ENCODE assay signal across 10 mouse cellular contexts in the genomic region with DNA sequence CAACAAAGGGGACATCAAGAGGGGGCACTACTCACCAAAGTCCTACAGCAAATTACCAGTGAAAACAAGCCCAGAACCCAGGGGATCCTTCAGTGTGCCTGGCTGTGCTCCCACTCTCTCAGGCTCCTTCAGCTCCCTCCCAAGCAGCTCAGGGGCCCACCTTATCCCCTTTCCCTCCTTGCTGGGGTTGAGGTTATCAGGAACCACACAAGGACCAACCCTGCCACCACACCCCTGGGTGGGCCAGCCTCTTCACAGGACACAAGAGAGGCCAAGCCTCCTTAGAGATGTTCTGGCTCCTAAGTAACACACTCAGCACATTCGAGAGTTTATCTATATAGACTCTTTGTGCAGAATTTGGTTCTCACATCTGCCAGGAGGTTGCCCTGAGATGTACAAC. TPM values are rescaled to one million over a fixed set of nuclear protein-coding genes. Genes with fewer than 3 reads are reported as not detected.
DNase-seq lines count a peak whose midpoint lies in the region; ATAC-seq and TF ChIP-seq lines count a peak whose summit lies in the region.
"Had no signal": no experiment of that assay in that cellular context is flagged by ENCODE, and none has a peak within 500 bp of the region (broad histone marks: within the 10 kb centered on the region; RNA-seq: fewer than 3 reads in every experiment).

No protein-coding gene starts in this region.

- H3K36me3 ChIP-seq in hindbrain, embryonic 16.5 days (ENCODE audit: control insufficient read depth, insufficient read depth, low read length) = peaks cover 11% of the 10 kb centered on the region
- peaks cover 21% of the 10 kb centered on the region for H3K36me3 ChIP-seq in hindbrain, embryonic 12.5 days
- H3K36me3 ChIP-seq in heart, postnatal 0 days (replicated peaks; ENCODE audit: control insufficient read depth, insufficient read depth, low read length) = peaks cover 25% of the 10 kb centered on the region

- no peak for ATAC-seq in hindbrain, embryonic 16.5 days
- no peak for ATAC-seq in hindbrain, embryonic 12.5 days (ENCODE audit: low FRiP score)
- no peak for ATAC-seq in heart, postnatal 0 days (ENCODE audit: insufficient read depth, low read depth)
- peak; percentile 68 for ATAC-seq in megakaryocyte progenitor cell, adult 5-6 weeks (replicated peaks; ENCODE audit: poor library complexity)

- no peak for TF ChIP-seq EP300 in heart, postnatal 0 days (IDR thresholded peaks at IDR 0.05; ENCODE audit: low read depth)

- no peak overlapping the region for H3K4me2 ChIP-seq in hindbrain, embryonic 16.5 days (ENCODE audit: low read length)
- no peak overlapping the region for H3K4me2 ChIP-seq in hindbrain, embryonic 12.5 days (replicated peaks)
- no peak overlapping the region for H3K4me2 ChIP-seq in heart, postnatal 0 days (ENCODE audit: low read depth, low read length)

- H3K4me1 ChIP-seq in hindbrain, embryonic 16.5 days (ENCODE audit: control insufficient read depth, insufficient read depth, low read depth, low read length) = peaks cover 12% of the 10 kb centered on the region
- H3K4me1 ChIP-seq in hindbrain, embryonic 12.5 days = peaks cover 22% of the 10 kb centered on the region
- peaks cover 17% of the 10 kb centered on the region for H3K4me1 ChIP-seq in brown adipose tissue, adult 24 weeks (ENCODE audit: control insufficient read depth, insufficient read depth, insufficient read length, low read length)
- H3K4me1 ChIP-seq in heart, postnatal 0 days (ENCODE audit: control insufficient read depth, insufficient read depth) = peaks cover 23% of the 10 kb centered on the region

- WGBS in hindbrain, embryonic 16.5 days = 81% methylated on average over 1 of the region's 1 CpGs
- WGBS in hindbrain, embryonic 12.5 days = 89% methylated on average over 1 of the region's 1 CpGs
- WGBS in heart, postnatal 0 days = 58% methylated on average over 1 of the region's 1 CpGs

- no peak for DNase-seq in heart, postnatal 0 days (ENCODE audit: low spot score)
- no peak for DNase-seq in retina, embryonic 14.5 days (ENCODE audit: low spot score)
- no peak for DNase-seq in adrenal gland, postnatal 36 days
- no peak for DNase-seq in frontal cortex, postnatal 36 days (ENCODE audit: low spot score in 2 of 2)
- DNase-seq: thymus, postnatal 14 days had no signal

- no peak overlapping the region; the same call in 1 of the 2 replicates for H3K27ac ChIP-seq in hindbrain, embryonic 16.5 days (ENCODE audit: low read depth, low read length)
- H3K27ac ChIP-seq in hindbrain, embryonic 12.5 days = no peak overlapping the region
- peak overlapping the region; percentile 59 for H3K27ac ChIP-seq in brown adipose tissue, adult 24 weeks (replicated peaks; ENCODE audit: low read depth, low read length)
- peak overlapping the region; percentile 77 for H3K27ac ChIP-seq in heart, postnatal 0 days (ENCODE audit: low read depth)
- H3K27ac ChIP-seq: embryonic facial prominence, embryonic 12.5 days had no signal

- no peak overlapping the region for H3K4me3 ChIP-seq in hindbrain, embryonic 16.5 days (ENCODE audit: low read length)
- no peak overlapping the region for H3K4me3 ChIP-seq in hindbrain, embryonic 12.5 days
- no peak overlapping the region for H3K4me3 ChIP-seq in brown adipose tissue, adult 24 weeks (ENCODE audit: insufficient read depth, low read depth, low read length)
- no peak overlapping the region for H3K4me3 ChIP-seq in heart, postnatal 0 days (ENCODE audit: low read depth, low read length)
- H3K4me3 ChIP-seq: embryonic facial prominence, embryonic 12.5 days had no signal

- H3K9me3 ChIP-seq in hindbrain, embryonic 16.5 days (ENCODE audit: control insufficient read depth, low read length) = no peaks in the 10 kb centered on the region
- no peaks in the 10 kb centered on the region for H3K9me3 ChIP-seq in hindbrain, embryonic 12.5 days (replicated peaks)
- H3K9me3 ChIP-seq in heart, postnatal 0 days (replicated peaks; ENCODE audit: control insufficient read depth, low read length) = no peaks in the 10 kb centered on the region
- H3K9me3 ChIP-seq: embryonic facial prominence, embryonic 12.5 days had no signal

- peak overlapping the region; percentile 8; the same call in 1 of the 2 replicates for H3K9ac ChIP-seq in hindbrain, embryonic 16.5 days (ENCODE audit: low read depth, low read length)
- H3K9ac ChIP-seq in hindbrain, embryonic 12.5 days = no peak overlapping the region
- no peak overlapping the region for H3K9ac ChIP-seq in heart, postnatal 0 days (replicated peaks; ENCODE audit: low read depth, low read length)
- H3K9ac ChIP-seq: embryonic facial prominence, embryonic 12.5 days had no signal

- no peaks in the 10 kb centered on the region for H3K27me3 ChIP-seq in hindbrain, embryonic 16.5 days (replicated peaks; ENCODE audit: control insufficient read depth, insufficient read depth, low read length)
- H3K27me3 ChIP-seq in hindbrain, embryonic 12.5 days = no peaks in the 10 kb centered on the region
- no peaks in the 10 kb centered on the region for H3K27me3 ChIP-seq in heart, postnatal 0 days (ENCODE audit: control insufficient read depth, insufficient read depth, low read length)
- H3K27me3 ChIP-seq: embryonic facial prominence, embryonic 12.5 days had no signal

- no peak for TF ChIP-seq CTCF in heart, postnatal 0 days (IDR thresholded peaks at IDR 0.05; ENCODE audit: low read depth)

RNA-seq across cellular contexts. Expression of gene Alad, which starts 3.1 kb away (rescaled TPM):
- 72.2 and 75.6 TPM in 2 replicates for polyA plus RNA-seq in hindbrain, embryonic 16.5 days (2015; fragmentation: Nextera tagmentation; extraction: Ambion mirVana)
- 58.8 and 64.3 TPM in 2 replicates for polyA plus RNA-seq in hindbrain, embryonic 12.5 days (2016; fragmentation: Nextera tagmentation; extraction: Ambion mirVana)
- 73.2 and 87.7 TPM in 2 replicates for polyA plus RNA-seq in brown adipose tissue, adult 24 weeks (2012; ENCODE audit: insufficient read depth, insufficient read length, missing spikeins)
- total RNA-seq in heart, postnatal 0 days (2014; rRNA removed; ENCODE audit: low replicate concordance) = 61.1 and 82.4 TPM in 2 replicates
- 62.1 and 65.7 TPM in 2 replicates for polyA plus RNA-seq in heart, postnatal 0 days (2015; fragmentation: Nextera tagmentation; extraction: Ambion mirVana)
- total RNA-seq in megakaryocyte progenitor cell, adult 5-6 weeks (2015) = 33.6 and 50.9 TPM in 2 replicates
- total RNA-seq in megakaryocyte progenitor cell, adult 5-6 weeks (2017) = 24.1 and 25.0 TPM in 2 replicates
- total RNA-seq in adrenal gland, postnatal 36 days (2021) = 10 to 100 TPM; 86.9 to 99.8 TPM

RNA-seq across cellular contexts. Expression of gene Pole3, which starts 8.3 kb away (rescaled TPM):
- polyA plus RNA-seq in hindbrain, embryonic 16.5 days (2015; fragmentation: Nextera tagmentation; extraction: Ambion mirVana) = 61.8 and 62.3 TPM in 2 replicates
- 80.2 and 84.7 TPM in 2 replicates for polyA plus RNA-seq in hindbrain, embryonic 12.5 days (2016; fragmentation: Nextera tagmentation; extraction: Ambion mirVana)
- 41.9 and 44.2 TPM in 2 replicates for polyA plus RNA-seq in brown adipose tissue, adult 24 weeks (2012; ENCODE audit: insufficient read depth, insufficient read length, missing spikeins)
- total RNA-seq in heart, postnatal 0 days (2014; rRNA removed; ENCODE audit: low replicate concordance) = 14.0 and 21.9 TPM in 2 replicates
- 29.1 and 31.4 TPM in 2 replicates for polyA plus RNA-seq in heart, postnatal 0 days (2015; fragmentation: Nextera tagmentation; extraction: Ambion mirVana)
- total RNA-seq in megakaryocyte progenitor cell, adult 5-6 weeks (2015) = 56.8 and 60.9 TPM in 2 replicates
- 80.7 TPM in 2 replicates for total RNA-seq in megakaryocyte progenitor cell, adult 5-6 weeks (2017)
- total RNA-seq in adrenal gland, postnatal 36 days (2021) = 10 to 100 TPM; 48.7 to 52.0 TPM

RNA-seq across cellular contexts. Expression of gene 4933430I17Rik, which starts 8.6 kb away (rescaled TPM):
- polyA plus RNA-seq in hindbrain, embryonic 16.5 days (2015; fragmentation: Nextera tagmentation; extraction: Ambion mirVana) = 0.53 and 0.71 TPM in 2 replicates
- 0.84 and 1.2 TPM in 2 replicates for polyA plus RNA-seq in hindbrain, embryonic 12.5 days (2016; fragmentation: Nextera tagmentation; extraction: Ambion mirVana)
- polyA plus RNA-seq in brown adipose tissue, adult 24 weeks (2012; ENCODE audit: insufficient read depth, insufficient read length, missing spikeins) = not detected in 2 replicates
- not detected in 2 replicates for total RNA-seq in heart, postnatal 0 days (2014; rRNA removed; ENCODE audit: low replicate concordance)
- polyA plus RNA-seq in heart, postnatal 0 days (2015; fragmentation: Nextera tagmentation; extraction: Ambion mirVana) = 0.16 and 0.25 TPM in 2 replicates
- total RNA-seq in megakaryocyte progenitor cell, adult 5-6 weeks (2015) = 0.27 TPM in 1 of 2 replicates, not detected in the other
- 0.08 and 1.4 TPM in 2 replicates for total RNA-seq in megakaryocyte progenitor cell, adult 5-6 weeks (2017)
- total RNA-seq in adrenal gland, postnatal 36 days (2021) = under 1 TPM; 0.36 to 0.56 TPM

RNA-seq across cellular contexts. Expression of gene Hdhd3, which starts 13.3 kb away (rescaled TPM):
- polyA plus RNA-seq in hindbrain, embryonic 16.5 days (2015; fragmentation: Nextera tagmentation; extraction: Ambion mirVana) = 11.2 and 11.5 TPM in 2 replicates
- 11.8 and 12.7 TPM in 2 replicates for polyA plus RNA-seq in hindbrain, embryonic 12.5 days (2016; fragmentation: Nextera tagmentation; extraction: Ambion mirVana)
- polyA plus RNA-seq in brown adipose tissue, adult 24 weeks (2012; ENCODE audit: insufficient read depth, insufficient read length, missing spikeins) = 9.1 and 14.9 TPM in 2 replicates
- 2.0 and 17.8 TPM in 2 replicates for total RNA-seq in heart, postnatal 0 days (2014; rRNA removed; ENCODE audit: low replicate concordance)
- 9.2 and 9.7 TPM in 2 replicates for polyA plus RNA-seq in heart, postnatal 0 days (2015; fragmentation: Nextera tagmentation; extraction: Ambion mirVana)
- total RNA-seq in megakaryocyte progenitor cell, adult 5-6 weeks (2015) = 1.1 and 3.3 TPM in 2 replicates
- 0.92 and 2.5 TPM in 2 replicates for total RNA-seq in megakaryocyte progenitor cell, adult 5-6 weeks (2017)
- total RNA-seq in adrenal gland, postnatal 36 days (2021) = 10 to 100 TPM; 12.3 to 15.6 TPM

RNA-seq across cellular contexts. Expression of gene Bspry, which starts 36.7 kb away (rescaled TPM):
- 0.63 and 0.80 TPM in 2 replicates for polyA plus RNA-seq in hindbrain, embryonic 16.5 days (2015; fragmentation: Nextera tagmentation; extraction: Ambion mirVana)
- polyA plus RNA-seq in hindbrain, embryonic 12.5 days (2016; fragmentation: Nextera tagmentation; extraction: Ambion mirVana) = 1.2 and 1.7 TPM in 2 replicates
- polyA plus RNA-seq in brown adipose tissue, adult 24 weeks (2012; ENCODE audit: insufficient read depth, insufficient read length, missing spikeins) = not detected in 2 replicates
- 0.27 TPM in 1 of 2 replicates, not detected in the other for total RNA-seq in heart, postnatal 0 days (2014; rRNA removed; ENCODE audit: low replicate concordance)
- polyA plus RNA-seq in heart, postnatal 0 days (2015; fragmentation: Nextera tagmentation; extraction: Ambion mirVana) = 0.15 and 0.19 TPM in 2 replicates
- total RNA-seq in megakaryocyte progenitor cell, adult 5-6 weeks (2015) = not detected in 2 replicates
- not detected in 2 replicates for total RNA-seq in megakaryocyte progenitor cell, adult 5-6 weeks (2017)
- 1 to 10 TPM; 3.0 to 6.1 TPM for total RNA-seq in adrenal gland, postnatal 36 days (2021)

Comparison
In these comparisons a context has a peak if more than half of its experiments do, and no peak if none do; other contexts are left out.
1. H3K27ac ChIP-seq: peak in brown adipose tissue, adult 24 weeks (single experiment) and heart, postnatal 0 days (single experiment); none in hindbrain, embryonic 16.5 days (single experiment) and hindbrain, embryonic 12.5 days (single experiment).